In genomic region chr16:95493336-95493735, GRCm38 (mm10) we compare ENCODE assay signal across 12 mouse cellular contexts.
"Had no signal": no experiment of that assay in that cellular context is flagged by ENCODE, and none has a peak within 500 bp of the region (broad histone marks: within the 10 kb centered on the region; RNA-seq: fewer than 3 reads in every experiment).

No protein-coding gene starts in this region.

- DNase-seq: kidney, adult 18-20 months; kidney, postnatal 14 days; lung, adult 18-20 months; lung, postnatal 36 days; right cerebral cortex, adult 18-20 months; right cerebral cortex, postnatal 25 days; thymus, adult 18-20 months; thymus, postnatal 14 days had no signal

- H3K36me3 ChIP-seq: kidney, embryonic 15.5 days; midbrain, embryonic 15.5 days; neural tube, embryonic 15.5 days had no signal

- H3K4me1 ChIP-seq: kidney, embryonic 15.5 days; midbrain, embryonic 15.5 days; neural tube, embryonic 15.5 days had no signal

- H3K27me3 ChIP-seq: kidney, embryonic 15.5 days; midbrain, embryonic 15.5 days; neural tube, embryonic 15.5 days had no signal

- H3K9me3 ChIP-seq: kidney, embryonic 15.5 days; midbrain, embryonic 15.5 days; neural tube, embryonic 15.5 days had no signal

- ATAC-seq: midbrain, embryonic 15.5 days had no signal

- H3K27ac ChIP-seq: kidney, embryonic 15.5 days; liver, embryonic 14.5 days; midbrain, embryonic 15.5 days; neural tube, embryonic 15.5 days had no signal

- H3K4me3 ChIP-seq: kidney, embryonic 15.5 days; midbrain, embryonic 15.5 days; neural tube, embryonic 15.5 days had no signal

- H3K9ac ChIP-seq: kidney, embryonic 15.5 days; liver, embryonic 14.5 days; midbrain, embryonic 15.5 days; neural tube, embryonic 15.5 days had no signal

- H3K4me2 ChIP-seq: kidney, embryonic 15.5 days; midbrain, embryonic 15.5 days; neural tube, embryonic 15.5 days had no signal
